10 mouse cellular contexts compared by ENCODE assay signal in genomic region chr4:139343718-139344117, GRCm38 (mm10). TPM values are rescaled to one million over a fixed set of nuclear protein-coding genes. Genes with fewer than 3 reads are reported as not detected.
A peak's percentile ranks its signal among the peaks of the same experiment; 100 is the strongest.
DNase-seq lines count a peak whose midpoint lies in the region; ATAC-seq and TF ChIP-seq lines count a peak whose summit lies in the region.
"Had no signal": no experiment of that assay in that cellular context is flagged by ENCODE, and none has a peak within 500 bp of the region (broad histone marks: within the 10 kb centered on the region; RNA-seq: fewer than 3 reads in every experiment).

No protein-coding gene starts in this region.

- TF ChIP-seq POLR2A in cerebellum, adult 2 months (IDR thresholded peaks at IDR 0.05; ENCODE audit: borderline replicate concordance, insufficient read depth, low read length): no peak

- H3K4me1 ChIP-seq in cerebellum, adult 2 months (ENCODE audit: control insufficient read depth, insufficient read depth, low read length): no peaks in the 10 kb centered on the region
- H3K4me1 ChIP-seq in midbrain, embryonic 14.5 days (ENCODE audit: control insufficient read depth, insufficient read depth, low read length): no peaks in the 10 kb centered on the region
- peaks cover 8% of the 10 kb centered on the region; the same call in 1 of the 2 replicates for H3K4me1 ChIP-seq in midbrain, embryonic 10.5 days
- H3K4me1 ChIP-seq in lung, postnatal 0 days (ENCODE audit: insufficient read depth, low read depth, low read length): no peaks in the 10 kb centered on the region
- H3K4me1 ChIP-seq: hindbrain, embryonic 10.5 days; neural tube, embryonic 12.5 days had no signal

- peak; percentile 29 for DNase-seq in cerebellum, adult 2 months
- peak; percentile 25 for DNase-seq in midbrain, embryonic 14.5 days
- DNase-seq in midbrain, embryonic 10.5 days (ENCODE audit: low spot score): no peak
- DNase-seq in kidney, postnatal 4 days: peak; percentile 44 to 65
- DNase-seq in right cerebral cortex, postnatal 25 days: peak; percentile 9
- DNase-seq in lung, postnatal 0 days (ENCODE audit: low spot score): no peak
- DNase-seq in urinary bladder, postnatal 14 days (ENCODE audit: low spot score): no peak

- peaks cover 33% of the 10 kb centered on the region for H3K36me3 ChIP-seq in midbrain, embryonic 14.5 days (ENCODE audit: control insufficient read depth, insufficient read depth, low read length)
- H3K36me3 ChIP-seq in midbrain, embryonic 10.5 days: peaks cover 44% of the 10 kb centered on the region
- H3K36me3 ChIP-seq in lung, postnatal 0 days (ENCODE audit: insufficient read depth, low read length): no peaks in the 10 kb centered on the region

- WGBS in cerebellum, adult 2 months: 25% methylated on average over 5 of the region's 5 CpGs
- WGBS in midbrain, embryonic 14.5 days: 75% methylated on average over 5 of the region's 5 CpGs
- WGBS in midbrain, embryonic 10.5 days: 80% methylated on average over 5 of the region's 5 CpGs
- 54% methylated on average over 5 of the region's 5 CpGs for WGBS in lung, postnatal 0 days

- no peak for TF ChIP-seq EP300 in lung, postnatal 0 days (IDR thresholded peaks at IDR 0.05)

- no peaks in the 10 kb centered on the region for H3K27me3 ChIP-seq in cerebellum, adult 2 months (ENCODE audit: control insufficient read depth, insufficient read depth, low read length)
- H3K27me3 ChIP-seq in midbrain, embryonic 14.5 days (ENCODE audit: control insufficient read depth, insufficient read depth, low read length): no peaks in the 10 kb centered on the region
- H3K27me3 ChIP-seq in midbrain, embryonic 10.5 days (ENCODE audit: low read depth, poor library complexity, severe bottlenecking): no peaks in the 10 kb centered on the region
- H3K27me3 ChIP-seq in lung, postnatal 0 days (replicated peaks; ENCODE audit: insufficient read depth, low read length): no peaks in the 10 kb centered on the region
- H3K27me3 ChIP-seq: neural tube, embryonic 12.5 days had no signal

- TF ChIP-seq CTCF in cerebellum, adult 2 months (IDR thresholded peaks at IDR 0.05; ENCODE audit: borderline replicate concordance, insufficient read depth, low read depth, low read length): no peak
- no peak for TF ChIP-seq CTCF in lung, postnatal 0 days (IDR thresholded peaks at IDR 0.05)

- no peak for ATAC-seq in cerebellum, adult (ENCODE audit: insufficient number of reproducible peaks, low FRiP score, low TSS enrichment)
- ATAC-seq in midbrain, embryonic 14.5 days (ENCODE audit: low FRiP score, low TSS enrichment): no peak
- no peak for ATAC-seq in lung, postnatal 0 days

- no peak overlapping the region for H3K9ac ChIP-seq in midbrain, embryonic 14.5 days (replicated peaks; ENCODE audit: low read length)
- no peak overlapping the region for H3K9ac ChIP-seq in lung, postnatal 0 days (replicated peaks; ENCODE audit: low read depth)
- H3K9ac ChIP-seq: neural tube, embryonic 12.5 days had no signal

- H3K4me3 ChIP-seq in cerebellum, adult 2 months (replicated peaks; ENCODE audit: insufficient read depth, low read depth, low read length): no peak overlapping the region
- no peak overlapping the region for H3K4me3 ChIP-seq in midbrain, embryonic 14.5 days (replicated peaks; ENCODE audit: low read depth, low read length)
- H3K4me3 ChIP-seq in midbrain, embryonic 10.5 days: no peak overlapping the region
- H3K4me3 ChIP-seq in lung, postnatal 0 days (ENCODE audit: low read depth, low read length): no peak overlapping the region
- H3K4me3 ChIP-seq: hindbrain, embryonic 10.5 days; neural tube, embryonic 12.5 days had no signal

- no peaks in the 10 kb centered on the region for H3K9me3 ChIP-seq in midbrain, embryonic 14.5 days (ENCODE audit: control insufficient read depth, low read length)
- H3K9me3 ChIP-seq in midbrain, embryonic 10.5 days (replicated peaks): no peaks in the 10 kb centered on the region
- H3K9me3 ChIP-seq in lung, postnatal 0 days (ENCODE audit: low read length): no peaks in the 10 kb centered on the region
- H3K9me3 ChIP-seq: hindbrain, embryonic 10.5 days; neural tube, embryonic 12.5 days had no signal

- H3K4me2 ChIP-seq in midbrain, embryonic 14.5 days (ENCODE audit: low read length): no peak overlapping the region
- no peak overlapping the region for H3K4me2 ChIP-seq in lung, postnatal 0 days (replicated peaks; ENCODE audit: low read depth, low read length)
- H3K4me2 ChIP-seq: neural tube, embryonic 12.5 days had no signal

- no peak overlapping the region for H3K27ac ChIP-seq in cerebellum, adult 2 months (ENCODE audit: insufficient read depth, low read length)
- H3K27ac ChIP-seq in midbrain, embryonic 14.5 days (replicated peaks; ENCODE audit: low read depth, low read length): no peak overlapping the region
- H3K27ac ChIP-seq in midbrain, embryonic 10.5 days (replicated peaks): no peak overlapping the region
- no peak overlapping the region for H3K27ac ChIP-seq in lung, postnatal 0 days (ENCODE audit: low read length)
- H3K27ac ChIP-seq: hindbrain, embryonic 10.5 days; neural tube, embryonic 12.5 days had no signal

RNA-seq across cellular contexts. Expression of gene Mrto4, which starts 8.7 kb away (rescaled TPM):
- 50.2 and 56.4 TPM in 2 replicates for polyA plus RNA-seq in cerebellum, adult 2 months (2012; rRNA removed)
- 76.5 and 81.1 TPM in 2 replicates for polyA plus RNA-seq in midbrain, embryonic 14.5 days (2014; fragmentation: Nextera tagmentation; extraction: Ambion mirVana)
- 144 and 166 TPM in 2 replicates for polyA plus RNA-seq in midbrain, embryonic 10.5 days (2016; fragmentation: Nextera tagmentation; extraction: Ambion mirVana)
- 34.5 and 36.1 TPM in 2 replicates for polyA plus RNA-seq in lung, postnatal 0 days (2015; fragmentation: Nextera tagmentation; extraction: Ambion mirVana)

RNA-seq across cellular contexts. Expression of gene Emc1, which starts 8.7 kb away (rescaled TPM):
- 77.1 and 78.2 TPM in 2 replicates for polyA plus RNA-seq in cerebellum, adult 2 months (2012; rRNA removed)
- 33.5 and 35.2 TPM in 2 replicates for polyA plus RNA-seq in midbrain, embryonic 14.5 days (2014; fragmentation: Nextera tagmentation; extraction: Ambion mirVana)
- polyA plus RNA-seq in midbrain, embryonic 10.5 days (2016; fragmentation: Nextera tagmentation; extraction: Ambion mirVana): 32.3 and 38.5 TPM in 2 replicates
- polyA plus RNA-seq in lung, postnatal 0 days (2015; fragmentation: Nextera tagmentation; extraction: Ambion mirVana): 11.3 and 11.6 TPM in 2 replicates

RNA-seq across cellular contexts. Expression of gene Ubr4, which starts 8.7 kb away (rescaled TPM):
- 256 TPM in 2 replicates for polyA plus RNA-seq in cerebellum, adult 2 months (2012; rRNA removed)
- polyA plus RNA-seq in midbrain, embryonic 14.5 days (2014; fragmentation: Nextera tagmentation; extraction: Ambion mirVana): 83.3 and 97.3 TPM in 2 replicates
- polyA plus RNA-seq in midbrain, embryonic 10.5 days (2016; fragmentation: Nextera tagmentation; extraction: Ambion mirVana): 51.8 and 54.8 TPM in 2 replicates
- 49.2 and 50.8 TPM in 2 replicates for polyA plus RNA-seq in lung, postnatal 0 days (2015; fragmentation: Nextera tagmentation; extraction: Ambion mirVana)

RNA-seq across cellular contexts. Expression of gene Akr7a5, which starts 33.2 kb away (rescaled TPM):
- 22.3 and 25.3 TPM in 2 replicates for polyA plus RNA-seq in cerebellum, adult 2 months (2012; rRNA removed)
- polyA plus RNA-seq in midbrain, embryonic 14.5 days (2014; fragmentation: Nextera tagmentation; extraction: Ambion mirVana): 55.7 and 64.2 TPM in 2 replicates
- polyA plus RNA-seq in midbrain, embryonic 10.5 days (2016; fragmentation: Nextera tagmentation; extraction: Ambion mirVana): 99.7 and 103 TPM in 2 replicates
- polyA plus RNA-seq in lung, postnatal 0 days (2015; fragmentation: Nextera tagmentation; extraction: Ambion mirVana): 60.0 and 61.4 TPM in 2 replicates

RNA-seq across cellular contexts. Expression of gene Pqlc2, which starts 33.2 kb away (rescaled TPM):
- polyA plus RNA-seq in cerebellum, adult 2 months (2012; rRNA removed): 42.3 and 44.4 TPM in 2 replicates
- polyA plus RNA-seq in midbrain, embryonic 14.5 days (2014; fragmentation: Nextera tagmentation; extraction: Ambion mirVana): 10.6 and 11.5 TPM in 2 replicates
- 15.9 and 16.1 TPM in 2 replicates for polyA plus RNA-seq in midbrain, embryonic 10.5 days (2016; fragmentation: Nextera tagmentation; extraction: Ambion mirVana)
- 14.4 and 17.4 TPM in 2 replicates for polyA plus RNA-seq in lung, postnatal 0 days (2015; fragmentation: Nextera tagmentation; extraction: Ambion mirVana)

Comparison
In these comparisons a context has a peak if more than half of its experiments do, and no peak if none do; other contexts are left out.
1. DNase-seq: peak in cerebellum, adult 2 months (2 of 2), midbrain, embryonic 14.5 days (single experiment), kidney, postnatal 4 days (2 of 2) and right cerebral cortex, postnatal 25 days (single experiment); none in midbrain, embryonic 10.5 days (single experiment), lung, postnatal 0 days (single experiment) and urinary bladder, postnatal 14 days (single experiment).